Mouse (Mus musculus): ENCODE measurements around the gene Ehhadh. TPM values are rescaled to one million over a fixed set of nuclear protein-coding genes. Genes with fewer than 3 reads are reported as not detected.
A peak's percentile ranks its signal among the peaks of the same experiment; 100 is the strongest.

The Ehhadh gene
- polyA plus RNA-seq, 1 experiment from 2014 or later: 2.5 TPM

- peak; percentile 13 for DNase-seq (ENCODE audit: low spot score)
- Histone ChIP-seq H3K27ac (ENCODE audit: low read length) (no peak overlapping the region), H3K27me3 (replicated peaks; ENCODE audit: insufficient read depth, low read length) (no peaks in the 10 kb centered on the region), H3K4me3 (ENCODE audit: low read depth, low read length) (no peak overlapping the region), H3K9ac (replicated peaks; ENCODE audit: low read depth) (no peak overlapping the region), H3K36me3 (ENCODE audit: insufficient read depth, low read length) (no peaks in the 10 kb centered on the region), H3K4me2 (replicated peaks; ENCODE audit: low read depth, low read length) (no peak overlapping the region), H3K9me3 (ENCODE audit: low read length) (no peaks in the 10 kb centered on the region), H3K4me1 (ENCODE audit: insufficient read depth, low read depth, low read length) (no peaks in the 10 kb centered on the region; the same call in 1 of the 2 replicates)
- TF ChIP-seq EP300 (IDR thresholded peaks at IDR 0.05) (no peak), CTCF (IDR thresholded peaks at IDR 0.05) (no peak)
- WGBS: 43% methylated on average over 5 of the region's 5 CpGs
- ATAC-seq: peak; percentile 73
These were observed 44.2 kb upstream of the Ehhadh start for GRCm38 (mm10) chr16:21831764-21832163.

GRCm38 (mm10) chr16:21830784-21831183 lies 43.2 kb upstream of the Ehhadh start:
- Histone ChIP-seq H3K4me2 (replicated peaks; ENCODE audit: low read depth, low read length) (no peak overlapping the region), H3K9me3 (ENCODE audit: low read length) (no peaks in the 10 kb centered on the region), H3K27me3 (replicated peaks; ENCODE audit: insufficient read depth, low read length) (no peaks in the 10 kb centered on the region), H3K36me3 (ENCODE audit: insufficient read depth, low read length) (no peaks in the 10 kb centered on the region), H3K4me3 (ENCODE audit: low read depth, low read length) (no peak overlapping the region), H3K27ac (ENCODE audit: low read length) (no peak overlapping the region), H3K9ac (replicated peaks; ENCODE audit: low read depth) (no peak overlapping the region), H3K4me1 (ENCODE audit: insufficient read depth, low read depth, low read length) (no peaks in the 10 kb centered on the region; the same call in 1 of the 2 replicates)
- no peak for ATAC-seq
- 46% methylated on average over 6 of the region's 6 CpGs for WGBS
- TF ChIP-seq CTCF (IDR thresholded peaks at IDR 0.05) (no peak), EP300 (IDR thresholded peaks at IDR 0.05) (no peak)
- DNase-seq (ENCODE audit: low spot score): no peak

- no peaks in the 10 kb centered on the region for H3K9me3 ChIP-seq (ENCODE audit: low read length)
- H3K9ac ChIP-seq (replicated peaks; ENCODE audit: low read depth): no peak overlapping the region
- H3K27me3 ChIP-seq (replicated peaks; ENCODE audit: insufficient read depth, low read length): no peaks in the 10 kb centered on the region
- DNase-seq (ENCODE audit: low spot score) (no peak), ATAC-seq (no peak)
- no peaks in the 10 kb centered on the region; the same call in 1 of the 2 replicates for H3K4me1 ChIP-seq (ENCODE audit: insufficient read depth, low read depth, low read length)
- no peak overlapping the region for H3K4me3 ChIP-seq (ENCODE audit: low read depth, low read length)
- no peak overlapping the region for H3K4me2 ChIP-seq (replicated peaks; ENCODE audit: low read depth, low read length)
- H3K36me3 ChIP-seq (ENCODE audit: insufficient read depth, low read length): no peaks in the 10 kb centered on the region
- H3K27ac ChIP-seq (ENCODE audit: low read length): no peak overlapping the region
- 26% methylated on average over 5 of the region's 5 CpGs for WGBS
- no peak for TF ChIP-seq CTCF (IDR thresholded peaks at IDR 0.05)
- TF ChIP-seq EP300 (IDR thresholded peaks at IDR 0.05): no peak
These were observed 42.1 kb upstream of the Ehhadh start for GRCm38 (mm10) chr16:21829711-21830110.

- Histone ChIP-seq H3K9ac (replicated peaks; ENCODE audit: low read depth) (no peak overlapping the region), H3K4me3 (ENCODE audit: low read depth, low read length) (no peak overlapping the region), H3K9me3 (ENCODE audit: low read length) (no peaks in the 10 kb centered on the region), H3K36me3 (ENCODE audit: insufficient read depth, low read length) (no peaks in the 10 kb centered on the region), H3K4me2 (replicated peaks; ENCODE audit: low read depth, low read length) (no peak overlapping the region), H3K27me3 (replicated peaks; ENCODE audit: insufficient read depth, low read length) (no peaks in the 10 kb centered on the region), H3K27ac (ENCODE audit: low read length) (no peak overlapping the region), H3K4me1 (ENCODE audit: insufficient read depth, low read depth, low read length) (no peaks in the 10 kb centered on the region; the same call in 1 of the 2 replicates)
- WGBS: 44% methylated on average over 4 of the region's 4 CpGs
- DNase-seq (ENCODE audit: low spot score) (no peak), ATAC-seq (no peak)
- TF ChIP-seq CTCF (IDR thresholded peaks at IDR 0.05) (no peak), EP300 (IDR thresholded peaks at IDR 0.05) (no peak)
These were observed 40.0 kb upstream of the Ehhadh start for GRCm38 (mm10) chr16:21827581-21827980.

- TF ChIP-seq EP300 (IDR thresholded peaks at IDR 0.05): no peak
- no peak for TF ChIP-seq CTCF (IDR thresholded peaks at IDR 0.05)
- 29% methylated on average over 4 of the region's 4 CpGs for whole genome bisulfite sequencing
- H3K4me1 ChIP-seq (ENCODE audit: insufficient read depth, low read depth, low read length): no peaks in the 10 kb centered on the region; the same call in 1 of the 2 replicates
- H3K9ac ChIP-seq (replicated peaks; ENCODE audit: low read depth): no peak overlapping the region
- H3K36me3 ChIP-seq (ENCODE audit: insufficient read depth, low read length): no peaks in the 10 kb centered on the region
- DNase-seq (ENCODE audit: low spot score): peak; percentile 46
- H3K4me2 ChIP-seq (replicated peaks; ENCODE audit: low read depth, low read length): no peak overlapping the region
- H3K27me3 ChIP-seq (replicated peaks; ENCODE audit: insufficient read depth, low read length): no peaks in the 10 kb centered on the region
- no peak overlapping the region for H3K4me3 ChIP-seq (ENCODE audit: low read depth, low read length)
- H3K9me3 ChIP-seq (ENCODE audit: low read length): no peaks in the 10 kb centered on the region
- no peak for ATAC-seq
- H3K27ac ChIP-seq (ENCODE audit: low read length): no peak overlapping the region
These were observed 39.5 kb upstream of the Ehhadh start for GRCm38 (mm10) chr16:21827153-21827552.

- H3K4me3 ChIP-seq (ENCODE audit: low read depth, low read length): no peak overlapping the region
- no peaks in the 10 kb centered on the region; the same call in 1 of the 2 replicates for H3K4me1 ChIP-seq (ENCODE audit: insufficient read depth, low read depth, low read length)
- peak; percentile 77 for DNase-seq (ENCODE audit: low spot score)
- no peaks in the 10 kb centered on the region for H3K27me3 ChIP-seq (replicated peaks; ENCODE audit: insufficient read depth, low read length)
- WGBS: 41% methylated on average over 9 of the region's 9 CpGs
- H3K9ac ChIP-seq (replicated peaks; ENCODE audit: low read depth): no peak overlapping the region
- ATAC-seq: peak; percentile 76
- no peak overlapping the region for H3K4me2 ChIP-seq (replicated peaks; ENCODE audit: low read depth, low read length)
- H3K9me3 ChIP-seq (ENCODE audit: low read length): no peaks in the 10 kb centered on the region
- no peaks in the 10 kb centered on the region for H3K36me3 ChIP-seq (ENCODE audit: insufficient read depth, low read length)
- H3K27ac ChIP-seq (ENCODE audit: low read length): no peak overlapping the region
- no peak; the same call in 1 of the 2 replicates for TF ChIP-seq CTCF (IDR thresholded peaks at IDR 0.05)
These were observed 38.0 kb upstream of the Ehhadh start for GRCm38 (mm10) chr16:21825612-21826031.

- H3K27me3 ChIP-seq (replicated peaks; ENCODE audit: insufficient read depth, low read length): no peaks in the 10 kb centered on the region
- TF ChIP-seq EP300 (IDR thresholded peaks at IDR 0.05): peak; percentile 77
- no peak for TF ChIP-seq CTCF (IDR thresholded peaks at IDR 0.05)
- ATAC-seq: peak; percentile 63
- 39% methylated on average over 8 of the region's 8 CpGs for whole genome bisulfite sequencing
- no peaks in the 10 kb centered on the region for H3K36me3 ChIP-seq (ENCODE audit: insufficient read depth, low read length)
- H3K9me3 ChIP-seq (ENCODE audit: low read length): no peaks in the 10 kb centered on the region
- no peak overlapping the region for H3K4me3 ChIP-seq (ENCODE audit: low read depth, low read length)
- no peaks in the 10 kb centered on the region for H3K4me1 ChIP-seq (ENCODE audit: insufficient read depth, low read depth, low read length)
- no peak overlapping the region for H3K27ac ChIP-seq (ENCODE audit: low read length)
- peak; percentile 52 for DNase-seq (ENCODE audit: low spot score)
- no peak overlapping the region for H3K9ac ChIP-seq (replicated peaks; ENCODE audit: low read depth)
- H3K4me2 ChIP-seq (replicated peaks; ENCODE audit: low read depth, low read length): no peak overlapping the region; the same call in 1 of the 2 replicates
These were observed 31.0 kb upstream of the Ehhadh start for GRCm38 (mm10) chr16:21818629-21819028.
